Mouse (Mus musculus) T-helper 1 cell (primary cell): Measurements from ENCODE around the gene Rel.
"Not testable (repeated sequence)": the region's sequence is repeated elsewhere in the genome, so short reads cannot be mapped to it uniquely, and the experiment has no call there.

Experiments
- in situ Hi-C: fragments of 300-600 bp; cut with MboI, MseI; formaldehyde crosslinking; loops from one replicate; pipeline ENCODE4 v1.15.1; 2025; ENCODE audit warnings: high pct_unique_total_duplicates

Rel gene

GRCm38 (mm10) chr11:23770760-23771506, at the start of gene Rel:
Rel (minus strand) TSS chr11:23770970.
- in situ Hi-C loops: no loop called here

GRCm38 (mm10) chr11:23818745-23819144, 48.0 kb upstream of the Rel start:
- in situ Hi-C loops: no loop called here

- in situ Hi-C loops: loop anchor here (5.0 kb wide), 1 partner anchor 52 kb away; no protein-coding TSS in a partner anchor
These were observed 40.0 kb upstream of the Rel start for GRCm38 (mm10) chr11:23810741-23811140.

GRCm38 (mm10) chr11:23805716-23806115, 34.9 kb upstream of the Rel start:
- in situ Hi-C loops: no loop called here

GRCm38 (mm10) chr11:23803136-23803535, 32.4 kb upstream of the Rel start:
- in situ Hi-C loops: no loop called here

- in situ Hi-C loops: no loop called here
These were observed 31.5 kb upstream of the Rel start for GRCm38 (mm10) chr11:23802256-23802655.

- in situ Hi-C loops: no loop called here
These were observed 31.1 kb upstream of the Rel start for GRCm38 (mm10) chr11:23801851-23802250.

- in situ Hi-C loops: not testable (repeated sequence)
These were observed 12.9 kb upstream of the Rel start for GRCm38 (mm10) chr11:23783677-23784076.

GRCm38 (mm10) chr11:23783085-23783484, 12.3 kb upstream of the Rel start:
- in situ Hi-C loops: no loop called here

- in situ Hi-C loops: no loop called here
These were observed 11.3 kb upstream of the Rel start for GRCm38 (mm10) chr11:23782038-23782437.

GRCm38 (mm10) chr11:23778787-23779201, 8.0 kb upstream of the Rel start:
- in situ Hi-C loops: no loop called here

GRCm38 (mm10) chr11:23772471-23772870, 1.7 kb upstream of the Rel start:
- in situ Hi-C loops: no loop called here

GRCm38 (mm10) chr11:23771507-23772097, 832 bp upstream of the Rel start:
- in situ Hi-C loops: no loop called here

- in situ Hi-C loops: no loop called here
These were observed 335 bp downstream of the Rel start for GRCm38 (mm10) chr11:23770510-23770759.

- in situ Hi-C loops: no loop called here
These were observed 872 bp downstream of the Rel start for GRCm38 (mm10) chr11:23769686-23770509.

GRCm38 (mm10) chr11:23769033-23769432, 1.7 kb downstream of the Rel start:
- in situ Hi-C loops: no loop called here

GRCm38 (mm10) chr11:23767928-23768327, 2.8 kb downstream of the Rel start:
- in situ Hi-C loops: no loop called here

GRCm38 (mm10) chr11:23767369-23767768, 3.4 kb downstream of the Rel start:
- in situ Hi-C loops: not testable (repeated sequence)

- in situ Hi-C loops: no loop called here
These were observed 8.1 kb downstream of the Rel start for GRCm38 (mm10) chr11:23762635-23763034.

- in situ Hi-C loops: no loop called here
These were observed 12.6 kb downstream of the Rel start for GRCm38 (mm10) chr11:23758218-23758617.

GRCm38 (mm10) chr11:23754329-23754728, 16.4 kb downstream of the Rel start:
- in situ Hi-C loops: no loop called here

- in situ Hi-C loops: no loop called here
These were observed 17.5 kb downstream of the Rel start for GRCm38 (mm10) chr11:23753136-23753710.
